Mouse (Mus musculus) cerebellum, adult 2 months (tissue): ENCODE measurements at regions not wholly inside any gene's neighbourhood (a gene's known extent, or its start where the extent isn't known, plus 50 kb on each side); places are given as distances from the start of the nearest gene placed in this dataset.

ENCODE experiments used
- CTCF ChIP-seq: fragments of 200-500 bp; IDR thresholded peaks from 2 replicates; pipeline ENCODE4 v1.5.1; 2011; ENCODE audit warnings: low read depth, mild to moderate bottlenecking, control low read depth, low read length, moderate library complexity, borderline replicate concordance; ENCODE audit not compliant: insufficient read depth
- POLR2A ChIP-seq: fragments of 200-500 bp; IDR thresholded peaks from 2 replicates; pipeline ENCODE4 v1.6.1; 2011; ENCODE audit warnings: low read length, control low read depth, borderline replicate concordance; ENCODE audit not compliant: insufficient read depth

DNA sequence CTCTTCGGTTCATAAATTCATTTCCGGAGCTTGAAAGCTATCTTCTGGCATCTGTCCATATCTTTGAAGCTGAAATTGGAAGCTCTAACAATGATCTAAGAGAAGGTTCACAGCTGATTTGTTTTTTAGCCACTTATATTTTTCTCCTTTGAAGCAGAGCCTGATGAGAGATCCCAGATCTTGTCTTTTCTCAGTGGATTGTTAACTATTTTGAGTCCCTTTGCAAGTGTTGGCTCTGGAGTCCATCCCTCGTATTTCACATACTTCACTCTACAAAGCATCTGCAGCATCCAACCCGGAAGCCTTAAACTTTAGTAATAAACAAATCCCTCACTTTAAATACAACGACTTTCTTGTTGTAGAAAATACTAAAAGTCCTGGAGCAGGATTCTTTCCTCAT is 85.6 kb upstream of the Grik1 start:
- TF ChIP-seq CTCF (no peak), POLR2A (no peak)
